Mouse (Mus musculus) spleen, postnatal 10 days (tissue): ENCODE data around the gene Wfdc13.

Experiments used
- DNase-seq, 2 experiments: peaks; one replicate each; pipeline ENCODE4 v3.0.0; 2021 to 2022; ENCODE audit warnings: low spot score in 2 of 2

Gene Wfdc13

GRCm38 (mm10) chr2:164684807-164685206 is at the start of gene Wfdc13:
Gene Wfdc13 (plus strand): TSS chr2:164685107.
- DNase-seq, result no peak

GRCm38 (mm10) chr2:164635266-164635665 is 49.6 kb upstream of the Wfdc13 start:
- no peak for DNase-seq

- no peak for DNase-seq
These were observed 46.2 kb upstream of the Wfdc13 start, which contains the start of gene Wfdc16 for GRCm38 (mm10) chr2:164638696-164639095. Gene Wfdc16 (minus strand): TSS chr2:164638796.

GRCm38 (mm10) chr2:164641129-164641528 is 43.8 kb upstream of the Wfdc13 start:
- DNase-seq, result no peak

GRCm38 (mm10) chr2:164641881-164642673 is 42.8 kb upstream of the Wfdc13 start:
- no peak for DNase-seq

- peak; percentile 35 to 71 for DNase-seq
These were observed 29.0 kb upstream of the Wfdc13 start, which contains the start of gene Wfdc10 for GRCm38 (mm10) chr2:164655858-164656257. Gene Wfdc10 (plus strand): TSS chr2:164656046.

- no peak for DNase-seq
These were observed 28.4 kb upstream of the Wfdc13 start, which contains the start of gene Wfdc9 for GRCm38 (mm10) chr2:164656483-164656882. Gene Wfdc9 (minus strand): TSS chr2:164656583.

- no peak for DNase-seq
These were observed 20.1 kb upstream of the Wfdc13 start for GRCm38 (mm10) chr2:164664851-164665250.

GRCm38 (mm10) chr2:164670261-164670660 is 14.6 kb upstream of the Wfdc13 start:
- DNase-seq, result no peak

- no peak for DNase-seq
These were observed 14.0 kb upstream of the Wfdc13 start for GRCm38 (mm10) chr2:164670938-164671337.

- DNase-seq, result no peak
These were observed 10.9 kb upstream of the Wfdc13 start, which contains the start of gene Wfdc11 for GRCm38 (mm10) chr2:164673987-164674386. Gene Wfdc11 (minus strand): TSS chr2:164674087.

GRCm38 (mm10) chr2:164676103-164676502 is 8.8 kb upstream of the Wfdc13 start:
- DNase-seq, result no peak

GRCm38 (mm10) chr2:164676916-164677685 is 7.8 kb upstream of the Wfdc13 start:
- no peak for DNase-seq

GRCm38 (mm10) chr2:164678848-164679625 is 5.9 kb upstream of the Wfdc13 start:
- DNase-seq, result peak; percentile 64 to 87

- DNase-seq, result peak in 1 of 2 experiments; percentile 23
These were observed 5.0 kb upstream of the Wfdc13 start for GRCm38 (mm10) chr2:164679906-164680305.

GRCm38 (mm10) chr2:164698201-164698600 is 13.3 kb downstream of the Wfdc13 start, which contains the start of gene Spint4:
Gene Spint4 (plus strand): TSS chr2:164698501.
- DNase-seq, result no peak

GRCm38 (mm10) chr2:164700959-164701358 is 16.1 kb downstream of the Wfdc13 start:
- DNase-seq, result no peak

GRCm38 (mm10) chr2:164701761-164702160 is 16.9 kb downstream of the Wfdc13 start:
- no peak for DNase-seq

GRCm38 (mm10) chr2:164704235-164704634 is 19.3 kb downstream of the Wfdc13 start:
- no peak for DNase-seq

GRCm38 (mm10) chr2:164705328-164705727 is 20.4 kb downstream of the Wfdc13 start:
- no peak for DNase-seq

- DNase-seq, result no peak
These were observed 21.1 kb downstream of the Wfdc13 start for GRCm38 (mm10) chr2:164705991-164706390.

- no peak for DNase-seq
These were observed 30.1 kb downstream of the Wfdc13 start, which contains the start of gene Spint5 for GRCm38 (mm10) chr2:164715005-164715404. Gene Spint5 (plus strand): TSS chr2:164715305.
